Mouse (Mus musculus): Measurements from ENCODE around the gene 4930518I15Rik. TPM values are rescaled to one million over a fixed set of nuclear protein-coding genes. Genes with fewer than 3 reads are reported as not detected.
A peak's percentile ranks its signal among the peaks of the same experiment; 100 is the strongest.
"Not testable (repeated sequence)": the region's sequence is repeated elsewhere in the genome, so short reads cannot be mapped to it uniquely, and the experiment has no call there.

Gene 4930518I15Rik
- total RNA-seq (2021), result 1 to 10 TPM; 2.5 to 3.8 TPM
- long read RNA-seq, experiment 1, result 0 reads
- long read RNA-seq, experiment 2, result 0 reads

DNA sequence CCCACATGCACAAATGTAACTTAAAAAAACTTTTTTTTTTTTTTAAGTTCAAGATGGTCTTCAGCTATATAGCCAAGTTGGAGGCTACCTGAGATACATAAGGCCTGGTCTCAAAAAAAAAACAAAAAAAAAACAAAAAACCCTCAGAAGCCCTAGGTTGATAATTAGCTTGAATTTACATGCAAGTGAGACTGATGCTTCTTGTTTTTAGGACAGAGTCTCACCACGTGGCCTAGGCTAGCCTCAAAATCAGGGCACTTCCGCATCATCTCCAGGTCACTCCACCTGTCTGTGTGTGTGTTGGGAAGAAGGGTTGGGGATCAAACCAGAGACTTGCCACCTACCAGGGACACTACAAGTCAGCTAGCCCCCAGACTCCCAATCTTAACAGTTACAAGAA lies at the start of gene 4930518I15Rik:
4930518I15Rik (minus strand) TSS at position 112 of the 400 bp plus-strand sequence.
- no peak for DNase-seq (ENCODE audit: low spot score in 2 of 2)

DNA sequence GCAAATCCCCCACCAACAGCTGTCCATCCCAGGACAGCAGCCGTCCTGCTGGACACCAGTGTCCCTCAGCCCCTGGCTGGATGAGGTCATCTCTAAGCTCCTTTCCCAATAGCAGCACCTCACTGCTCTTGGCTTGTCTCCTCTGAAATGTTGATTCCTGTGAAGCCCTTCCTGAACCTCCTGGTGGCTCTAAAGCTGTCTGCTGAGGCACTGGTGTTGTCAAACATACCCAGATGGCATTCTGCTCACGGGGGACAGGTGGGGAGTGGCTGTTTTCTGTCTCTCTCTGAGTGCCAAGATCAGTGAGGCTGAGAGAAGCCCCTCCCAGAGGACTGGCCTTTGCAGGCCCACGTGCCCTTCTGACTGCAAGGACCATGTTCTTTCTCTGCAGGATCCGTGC lies 48.2 kb upstream of the 4930518I15Rik start:
- not testable (repeated sequence) for DNase-seq (ENCODE audit: low spot score in 2 of 2)

DNA sequence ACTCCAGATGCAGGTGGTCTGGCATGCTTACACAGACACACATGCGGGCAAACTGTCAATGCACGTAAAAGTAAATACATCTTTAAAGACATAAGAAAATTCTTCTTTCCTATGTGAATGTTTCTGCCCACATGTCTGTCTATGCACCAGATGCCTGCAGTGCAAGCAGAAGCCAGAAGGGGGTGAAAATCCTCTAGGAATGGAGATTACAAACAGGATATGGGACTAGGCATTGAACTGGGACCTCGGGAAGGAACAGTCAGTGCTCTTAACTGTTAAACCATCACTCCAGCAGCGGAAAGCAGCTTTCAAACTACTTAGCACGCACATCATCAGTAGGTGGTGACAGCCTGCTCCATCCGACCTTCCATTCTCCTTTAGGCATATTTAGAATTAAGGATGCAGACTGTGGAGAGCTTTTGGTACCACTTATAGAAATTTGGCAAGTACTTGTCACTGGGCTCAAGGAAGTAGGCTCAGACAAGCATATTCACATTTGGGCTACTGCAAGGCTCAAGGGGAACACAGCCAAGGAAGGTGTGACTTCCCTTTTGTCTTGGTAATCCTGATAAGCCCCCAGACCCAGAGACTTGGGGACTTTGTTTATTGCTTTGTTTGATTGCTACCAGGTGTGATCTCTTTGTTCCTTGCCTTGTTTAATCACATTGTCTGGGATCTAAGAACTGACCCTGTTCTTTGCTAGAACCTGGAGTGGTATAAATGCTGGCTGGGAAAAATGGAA lies 47.4 kb upstream of the 4930518I15Rik start:
- peak; percentile 40 to 60 for DNase-seq (ENCODE audit: low spot score in 2 of 2)

DNA sequence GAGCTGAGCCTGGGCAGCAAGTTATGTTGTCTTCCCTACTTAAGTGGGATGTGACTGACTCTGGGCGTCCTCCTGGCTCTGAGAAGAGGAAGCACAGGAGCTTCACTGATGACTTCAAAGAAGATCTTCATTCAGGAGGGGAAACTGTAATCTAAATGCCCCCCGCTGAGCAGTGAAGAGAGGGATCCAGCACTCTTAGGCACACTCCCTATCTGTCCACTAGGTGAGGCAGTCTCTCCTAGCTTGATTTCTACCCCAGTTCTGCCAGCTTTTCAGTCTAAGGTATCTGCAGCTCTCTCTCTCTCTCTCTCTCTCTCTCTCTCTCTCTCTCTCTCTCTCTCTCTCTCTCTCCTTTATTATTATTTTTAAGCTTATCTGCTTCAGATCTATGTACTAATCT lies 45.6 kb upstream of the 4930518I15Rik start:
- no peak for DNase-seq (ENCODE audit: low spot score in 2 of 2)

DNA sequence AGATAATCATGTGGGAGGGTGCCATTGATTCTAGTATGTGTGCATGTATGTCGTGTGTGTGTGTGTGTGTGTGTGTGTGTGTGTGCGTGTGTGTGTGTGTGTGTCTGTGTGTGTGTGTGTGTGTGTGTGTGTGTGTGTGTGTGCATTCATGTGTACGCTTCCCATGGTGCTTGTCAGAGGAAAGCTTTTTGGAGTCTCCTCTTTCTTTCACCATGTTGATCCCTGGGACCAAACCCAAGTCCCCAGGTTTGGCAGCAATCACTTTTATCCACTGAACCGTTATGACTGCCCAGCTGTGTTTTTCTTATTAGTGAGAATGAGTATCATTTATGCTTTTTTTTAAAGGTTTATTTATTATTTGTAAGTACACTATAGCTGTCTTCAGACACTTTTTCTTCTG lies 44.7 kb upstream of the 4930518I15Rik start:
- DNase-seq (ENCODE audit: low spot score in 2 of 2), result not testable (repeated sequence)

DNA sequence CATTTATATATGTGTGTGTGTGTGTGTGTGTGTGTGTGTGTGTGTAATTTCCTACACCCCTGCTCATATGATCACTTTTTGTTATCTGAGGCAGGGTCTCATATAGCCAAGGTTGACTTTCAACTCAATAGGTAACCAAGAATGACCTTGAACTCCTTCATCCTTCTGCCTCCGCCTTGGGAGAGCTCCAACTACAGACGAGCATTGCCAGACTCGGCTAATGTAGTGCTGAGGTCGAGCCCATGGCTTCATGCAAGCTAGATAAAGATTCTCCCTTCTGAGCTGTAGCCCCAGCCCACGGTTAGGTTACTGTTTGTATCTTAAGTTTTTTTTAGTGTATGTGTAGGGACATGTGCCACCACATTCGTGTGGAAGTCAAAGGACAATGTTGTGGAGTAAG lies 44.1 kb upstream of the 4930518I15Rik start:
- DNase-seq (ENCODE audit: low spot score in 2 of 2), result no peak

DNA sequence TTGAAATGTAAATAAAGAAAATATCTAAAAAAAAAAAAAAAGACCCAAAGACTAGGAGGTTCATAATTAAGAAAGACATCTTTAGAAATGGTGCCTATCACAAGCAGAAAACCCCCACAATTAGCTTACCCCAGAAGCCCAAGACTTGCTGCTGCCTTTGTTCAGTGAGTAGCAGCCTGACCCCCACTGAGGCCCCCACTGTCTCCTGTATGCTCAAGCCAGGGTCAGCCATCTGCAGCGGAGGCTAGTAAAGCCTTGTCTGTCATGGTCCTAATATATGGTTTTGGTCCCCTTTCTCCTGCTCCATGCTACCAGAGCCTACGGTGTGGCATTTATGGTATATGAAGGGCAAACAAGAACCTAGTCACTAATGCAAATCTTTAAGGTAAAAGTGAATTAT lies 43.6 kb upstream of the 4930518I15Rik start:
- DNase-seq (ENCODE audit: low spot score in 2 of 2), result no peak

DNA sequence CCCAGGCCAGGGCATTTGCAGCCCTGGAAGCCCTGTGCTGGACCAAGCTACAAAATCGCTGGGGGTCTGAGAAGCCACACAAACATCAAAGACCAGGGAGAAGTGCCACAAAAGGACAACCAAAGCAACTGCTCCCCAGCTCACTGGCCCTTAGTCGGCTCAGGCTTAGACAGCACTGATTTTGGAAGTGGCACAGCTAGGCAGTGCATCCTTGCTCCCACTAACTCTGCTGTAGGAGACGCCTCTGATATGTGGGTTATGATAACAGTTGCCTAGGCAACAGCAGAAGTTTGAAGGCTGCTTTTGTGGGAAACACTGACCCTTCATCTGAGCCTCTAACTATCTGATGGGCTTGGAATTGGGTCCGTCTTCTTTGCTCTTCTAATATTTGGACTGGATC lies 41.4 kb upstream of the 4930518I15Rik start:
- no peak for DNase-seq (ENCODE audit: low spot score in 2 of 2)

DNA sequence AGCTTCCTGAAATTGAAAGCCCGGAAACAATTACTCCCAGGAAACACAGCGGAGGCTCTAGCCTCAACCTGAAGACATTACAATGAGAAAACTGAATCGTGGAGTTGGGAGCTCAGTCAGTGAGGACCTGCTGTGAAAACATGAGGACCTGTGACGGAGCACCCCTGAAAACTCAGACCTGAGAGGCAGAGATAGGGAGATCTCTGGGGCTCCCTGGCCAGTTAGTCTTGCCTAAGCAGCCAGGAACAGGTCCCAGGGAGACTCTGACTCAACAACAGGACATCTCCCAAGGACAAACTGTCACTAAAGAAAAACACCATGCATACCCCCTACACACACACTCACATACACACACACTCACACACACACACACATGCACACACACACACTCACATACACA lies 40.6 kb upstream of the 4930518I15Rik start:
- no peak for DNase-seq (ENCODE audit: low spot score in 2 of 2)

DNA sequence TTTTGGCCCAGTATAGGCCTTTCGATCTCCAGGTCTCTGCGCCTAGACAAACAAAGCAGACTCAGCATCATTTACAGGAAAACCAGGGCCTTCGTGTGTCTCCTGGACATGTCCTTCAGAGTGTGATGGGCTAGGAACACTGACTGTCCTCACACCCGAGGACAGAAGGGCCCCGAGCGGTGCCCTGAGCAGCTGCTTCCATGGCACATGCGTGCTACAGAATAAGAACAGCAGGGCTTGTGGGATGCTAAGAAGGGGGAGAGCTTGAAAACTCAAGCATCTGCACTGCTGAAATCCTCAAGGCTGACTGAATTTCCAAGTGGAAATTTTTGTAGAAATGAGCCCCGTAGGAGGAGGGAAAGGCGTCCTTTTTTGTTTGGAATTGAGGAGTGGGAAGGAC lies 39.3 kb upstream of the 4930518I15Rik start:
- no peak for DNase-seq (ENCODE audit: low spot score in 2 of 2)

DNA sequence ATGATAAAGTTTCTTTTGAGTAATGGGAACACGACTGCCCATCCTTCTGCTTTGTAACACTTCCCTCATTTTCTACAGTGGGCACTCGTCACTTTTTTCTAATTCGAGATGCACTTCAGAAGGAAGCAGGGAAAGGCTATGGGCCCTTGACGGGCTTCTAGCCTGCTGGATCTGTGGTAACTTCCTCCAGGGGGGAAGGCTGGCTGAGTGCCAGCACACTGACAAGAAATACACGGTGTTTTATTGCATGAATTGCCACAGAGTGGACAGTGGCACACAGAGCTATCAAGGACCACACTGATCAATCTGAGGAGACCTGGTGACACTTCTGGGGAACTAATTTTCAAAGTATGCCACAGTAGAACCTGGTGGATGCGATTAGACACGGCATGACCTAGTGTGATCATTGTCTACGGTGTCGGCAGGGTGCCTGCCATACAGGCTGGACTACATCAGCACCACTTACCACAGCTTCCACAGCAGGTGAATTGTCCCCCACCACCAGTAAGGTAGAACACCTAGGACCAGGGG lies 38.7 kb upstream of the 4930518I15Rik start:
- DNase-seq (ENCODE audit: low spot score in 2 of 2), result no peak

DNA sequence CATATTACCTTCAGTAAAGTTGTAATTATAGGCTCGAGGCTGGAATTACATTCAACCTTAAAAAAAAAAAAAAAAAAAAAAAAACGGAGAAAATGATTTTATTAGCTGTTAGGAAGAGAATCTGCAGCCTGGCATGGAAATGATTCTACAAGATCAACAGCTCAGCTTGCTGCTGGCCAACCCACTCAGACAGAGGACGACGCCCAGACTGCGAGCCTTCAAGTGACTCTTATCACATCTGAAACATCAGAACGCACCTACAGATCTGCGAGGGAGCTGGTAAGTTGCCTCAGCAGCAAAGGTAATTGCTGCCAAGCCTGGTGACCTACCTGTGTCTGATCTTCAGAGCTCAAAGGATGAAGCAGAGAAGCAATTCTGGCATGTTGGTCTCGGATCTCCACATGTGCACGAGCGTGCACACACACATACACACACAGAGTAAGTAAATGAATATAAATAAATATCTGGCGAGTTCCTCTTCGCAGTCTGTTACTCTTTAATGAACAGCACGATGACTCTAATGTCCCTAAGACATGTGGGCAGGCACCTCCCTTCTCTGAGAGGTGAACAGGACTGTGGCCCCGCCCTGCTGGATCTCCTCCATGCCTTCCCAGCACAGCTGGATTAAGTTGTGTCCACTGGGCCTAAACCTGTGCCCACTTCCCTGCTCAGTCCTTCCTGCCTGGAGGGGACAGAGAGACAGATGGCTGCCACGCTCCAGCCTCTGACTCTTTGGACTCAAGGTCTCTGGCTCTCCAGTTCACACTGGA lies 36.9 kb upstream of the 4930518I15Rik start:
- DNase-seq (ENCODE audit: low spot score in 2 of 2), result no peak

DNA sequence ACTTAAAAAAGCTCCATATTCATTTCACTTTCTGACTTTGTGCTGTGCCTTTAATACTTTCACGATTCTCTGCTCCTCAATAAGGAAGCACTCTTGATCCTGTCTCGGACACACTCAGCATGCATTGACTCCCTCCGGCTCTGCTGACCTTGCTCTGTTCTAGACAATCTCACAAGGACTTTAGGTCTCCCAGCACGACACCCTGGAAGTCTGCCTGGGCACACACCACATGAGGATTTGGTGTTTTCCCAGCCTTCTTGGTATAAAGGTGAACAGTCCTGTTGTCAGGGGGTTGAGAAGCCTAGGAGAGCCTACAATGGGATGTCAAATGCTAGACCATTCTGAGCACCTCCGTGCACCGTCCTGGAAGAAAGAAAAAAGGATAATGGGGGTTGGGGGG lies 35.1 kb upstream of the 4930518I15Rik start:
- DNase-seq (ENCODE audit: low spot score in 2 of 2), result no peak

DNA sequence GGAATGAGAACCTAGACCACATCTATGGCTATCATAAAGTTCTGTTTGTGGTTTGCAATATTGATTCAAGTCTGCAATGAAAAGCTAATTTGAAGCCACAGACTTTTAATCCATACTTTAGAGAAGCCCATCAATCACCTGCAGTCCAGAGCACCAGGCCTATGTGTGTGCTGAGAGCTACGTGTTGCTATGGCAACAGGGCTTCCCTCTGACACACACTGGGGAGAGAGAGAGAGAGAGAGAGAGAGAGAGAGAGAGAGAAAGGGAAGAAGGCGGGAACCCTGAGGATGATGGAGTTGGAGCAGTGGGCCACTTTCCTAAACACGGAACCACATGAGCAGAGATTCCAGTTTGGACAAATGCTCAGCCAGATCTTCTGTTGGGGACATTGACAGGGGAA lies 34.5 kb upstream of the 4930518I15Rik start:
- no peak for DNase-seq (ENCODE audit: low spot score in 2 of 2)

DNA sequence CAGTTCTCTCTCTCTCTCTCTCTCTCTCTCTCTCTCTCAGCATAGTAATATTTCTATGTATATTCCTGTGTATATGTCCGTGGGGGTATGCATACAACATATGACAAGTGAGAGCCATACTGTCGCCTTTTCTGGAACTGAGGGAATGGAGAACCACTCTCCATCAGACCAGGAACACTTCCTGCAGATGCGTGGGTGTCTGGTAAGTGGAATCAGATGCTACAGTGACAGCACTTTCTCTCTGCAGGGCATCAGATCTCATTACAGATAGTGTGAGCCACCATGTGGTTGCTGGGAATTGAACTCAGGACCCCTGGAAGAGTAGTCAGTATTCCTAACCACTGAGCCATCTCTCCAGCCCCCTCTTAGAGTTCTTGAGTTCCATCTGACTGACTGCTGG lies 30.7 kb upstream of the 4930518I15Rik start:
- DNase-seq (ENCODE audit: low spot score in 2 of 2), result no peak

DNA sequence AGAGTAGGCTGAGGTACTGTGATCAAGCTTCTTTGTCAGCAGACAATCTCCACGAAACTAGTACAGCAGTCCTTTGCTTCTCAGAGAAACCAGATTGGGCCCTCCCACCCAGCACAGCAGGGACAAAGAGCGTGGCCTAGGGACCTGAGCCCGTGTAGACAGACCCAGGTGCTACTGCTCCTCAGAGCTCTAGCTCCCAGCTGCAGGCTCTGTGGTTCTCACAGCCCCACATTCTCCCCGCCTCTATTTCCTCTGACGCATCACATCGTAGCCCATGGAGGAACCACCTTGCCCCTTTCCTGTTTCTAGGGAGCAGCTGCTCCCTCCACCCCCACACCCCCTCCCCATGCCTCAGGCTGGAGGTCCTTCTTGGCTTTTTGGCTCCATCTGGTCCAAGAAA lies 29.3 kb upstream of the 4930518I15Rik start, which contains the start of gene Sla2:
Sla2 (minus strand) TSS at position 176 of the 400 bp plus-strand sequence.
- no peak for DNase-seq (ENCODE audit: low spot score in 2 of 2)

DNA sequence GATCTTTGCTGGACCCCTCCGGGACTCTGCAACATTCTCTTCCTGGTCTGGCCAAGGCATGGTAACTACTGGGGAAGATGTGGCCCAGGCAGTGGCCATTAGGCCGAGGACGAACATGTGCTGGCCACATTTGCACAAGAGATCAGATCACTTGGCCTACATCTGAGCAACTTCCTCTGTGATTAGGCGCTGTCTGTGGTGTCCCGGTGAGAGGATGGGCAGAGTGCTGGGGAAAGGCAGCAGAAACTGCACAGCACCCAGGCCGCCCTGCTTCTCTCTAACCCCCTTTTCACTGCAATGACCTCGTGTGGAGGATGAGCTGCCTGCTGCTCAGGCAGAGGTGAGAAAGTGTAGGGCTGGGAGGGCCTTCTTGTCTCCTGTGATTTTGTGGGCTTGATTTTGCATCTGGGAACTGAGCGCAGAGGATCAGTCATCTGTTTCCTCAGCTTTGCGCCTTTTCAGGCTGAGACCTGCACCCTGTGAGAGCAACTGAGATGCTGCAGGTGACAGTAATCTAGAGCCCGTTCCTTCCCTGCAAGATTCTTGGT lies 28.4 kb upstream of the 4930518I15Rik start:
- no peak for DNase-seq (ENCODE audit: low spot score in 2 of 2)

DNA sequence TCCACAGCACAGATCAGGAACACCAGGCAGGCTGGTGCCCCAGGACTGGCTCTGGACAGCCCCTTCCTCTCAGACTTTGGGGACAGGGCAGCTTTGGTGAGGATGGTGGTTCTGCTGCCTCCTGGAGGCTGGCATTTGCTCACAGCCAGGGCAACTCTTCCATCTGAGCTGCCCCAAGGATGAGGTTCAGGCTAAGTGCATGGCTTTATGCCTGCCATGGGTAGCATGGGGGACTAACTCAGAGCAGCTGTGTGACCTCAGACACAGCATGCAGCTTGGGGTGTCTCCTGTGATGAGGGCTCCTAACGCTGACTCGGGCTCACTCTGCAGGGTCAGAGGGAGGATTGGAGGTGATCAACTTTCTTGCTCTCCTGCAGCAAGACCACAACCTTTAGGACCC lies 27.9 kb upstream of the 4930518I15Rik start:
- DNase-seq (ENCODE audit: low spot score in 2 of 2), result not testable (repeated sequence)

DNA sequence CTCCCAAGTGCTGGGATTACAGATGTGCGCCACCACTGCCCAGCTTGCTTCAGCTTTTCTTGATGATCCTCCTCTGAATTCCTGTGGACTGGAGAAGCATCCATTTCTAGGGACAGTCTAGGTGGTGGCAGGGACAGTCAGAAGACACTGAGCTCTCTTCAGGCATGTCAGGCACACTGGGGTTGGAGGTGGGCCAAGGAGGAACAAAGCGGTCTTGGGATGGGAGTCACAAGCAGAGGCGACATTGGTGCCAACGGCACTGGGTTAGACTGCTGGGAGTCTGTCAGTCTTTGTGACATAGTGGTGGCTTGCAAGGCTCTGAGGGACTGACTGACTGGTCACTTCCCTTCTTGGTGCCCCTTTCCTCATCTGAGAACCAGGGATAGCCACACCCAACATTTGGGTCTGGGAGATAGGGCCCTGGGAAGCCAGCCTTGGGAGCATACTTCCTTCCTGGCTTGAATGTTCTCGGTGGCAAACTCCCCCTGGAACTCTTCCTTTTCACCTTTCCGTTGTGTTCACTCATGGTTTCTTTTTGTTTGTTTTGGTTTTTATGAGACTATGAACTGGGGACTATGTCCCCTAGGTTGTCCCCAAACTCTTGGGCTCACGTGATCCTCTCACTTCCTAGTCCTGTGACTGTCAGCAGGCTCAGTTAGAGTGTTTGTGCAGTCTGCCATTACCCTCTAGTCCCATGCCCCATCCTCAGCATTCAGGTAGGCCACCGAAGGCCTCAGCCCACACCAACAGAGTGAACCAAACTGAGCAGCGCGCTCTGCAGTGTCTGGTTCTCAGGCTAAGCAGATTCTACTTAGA lies 26.9 kb upstream of the 4930518I15Rik start:
- DNase-seq (ENCODE audit: low spot score in 2 of 2), result no peak

DNA sequence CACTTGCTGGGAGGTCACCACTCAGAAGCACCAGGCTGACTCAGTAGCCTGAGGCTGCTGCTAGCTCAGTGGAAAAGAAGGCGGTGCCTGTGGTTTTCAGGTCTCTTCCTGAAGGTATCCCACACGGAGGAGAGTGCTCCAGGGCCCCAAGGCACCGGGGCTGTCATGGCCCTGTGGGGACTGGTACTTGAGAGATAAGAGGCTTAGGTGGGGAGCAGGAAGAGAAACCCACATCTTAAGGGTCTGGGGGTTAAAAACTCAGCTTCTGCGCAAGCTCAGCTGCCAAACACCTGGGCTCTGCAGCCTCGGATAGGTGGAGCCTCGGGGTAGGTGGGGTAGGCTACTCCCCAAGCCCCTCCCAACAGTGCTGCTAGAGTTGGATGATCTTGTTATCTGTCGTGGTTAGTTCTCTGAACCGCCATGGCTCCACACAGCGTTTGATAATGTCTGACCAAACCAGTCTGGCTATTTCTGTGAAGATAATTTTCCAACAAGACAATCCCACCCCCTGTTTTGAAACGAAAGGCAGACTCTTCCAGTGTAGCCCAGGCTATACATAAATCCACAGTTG lies 24.8 kb upstream of the 4930518I15Rik start:
- no peak for DNase-seq (ENCODE audit: low spot score in 2 of 2)

DNA sequence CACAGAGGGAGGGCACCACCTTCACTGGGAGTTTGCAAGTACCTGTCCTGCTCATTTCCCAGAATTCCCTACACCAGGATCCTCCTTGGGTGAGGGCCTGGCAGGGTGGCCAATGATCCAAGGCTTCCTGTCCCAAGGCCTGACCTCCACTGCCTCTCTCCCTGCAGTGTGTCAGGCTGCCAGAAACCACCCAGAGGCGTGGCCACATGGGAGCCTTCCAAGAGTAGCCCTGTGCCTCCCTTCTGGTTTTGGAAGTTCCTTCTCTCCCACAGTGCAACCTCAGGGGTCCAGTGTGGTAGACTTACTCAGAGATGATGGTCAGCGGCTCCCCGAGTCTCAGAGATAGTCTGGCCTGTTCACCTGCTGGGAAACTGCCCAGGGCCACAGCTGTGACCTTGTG lies 21.8 kb upstream of the 4930518I15Rik start:
- no peak for DNase-seq (ENCODE audit: low spot score in 2 of 2)

All from adrenal gland, adult 18-20 months (tissue).